Mouse (Mus musculus) hematopoietic stem cell, adult 5-6 weeks (primary cell): ENCODE results near the gene Cdkal1. TPM values are rescaled to one million over a fixed set of nuclear protein-coding genes. Genes with fewer than 3 reads are reported as not detected.

Experiments used
- ATAC-seq, 2 experiments: fragments of 125-278 bp in 1 of 2; replicated peaks in 1 of 2; 2 replicates each; pipeline ENCODE4 v1.8.0; 2016 to 2017; ENCODE audit warnings: inconsistent platforms in 2 of 2, mild to moderate bottlenecking in 2 of 2, moderate number of reproducible peaks in 2 of 2, low read depth in 1 of 2, moderate TSS enrichment in 1 of 2; ENCODE audit not compliant: low FRiP score in 2 of 2, poor library complexity in 2 of 2, severe bottlenecking in 2 of 2, insufficient read depth in 1 of 2, low TSS enrichment in 1 of 2
- total RNA-seq: library from RNA; stranded (forward); fragments of 172-1452, 232-1000 nt; gene quantifications from 2 replicates; pipeline ENCODE4 v1.2.3, GENCODE M21; 2017

Gene Cdkal1
- total RNA-seq, 1 experiment from 2014 or later, result 57.8 TPM

DNA sequence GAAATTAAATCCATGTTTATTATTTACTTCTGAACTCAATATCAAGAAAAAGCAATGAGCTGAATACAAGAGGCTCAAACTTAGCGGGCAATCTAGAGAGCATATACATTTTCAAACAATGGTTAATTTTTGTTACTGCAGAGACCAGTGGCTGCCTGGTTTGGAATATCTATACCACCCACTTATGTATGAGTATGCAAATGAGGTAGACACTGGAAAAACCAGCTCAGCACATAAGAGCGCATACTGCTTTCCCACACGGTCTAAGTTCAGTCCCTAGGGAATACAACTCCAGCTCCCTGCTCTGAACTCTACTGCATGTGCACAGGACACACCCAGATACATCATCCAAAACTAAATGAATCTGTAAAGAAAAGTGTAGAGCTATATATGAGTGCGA, 334.2 kb downstream of the Cdkal1 start:
- ATAC-seq, result no peak

DNA sequence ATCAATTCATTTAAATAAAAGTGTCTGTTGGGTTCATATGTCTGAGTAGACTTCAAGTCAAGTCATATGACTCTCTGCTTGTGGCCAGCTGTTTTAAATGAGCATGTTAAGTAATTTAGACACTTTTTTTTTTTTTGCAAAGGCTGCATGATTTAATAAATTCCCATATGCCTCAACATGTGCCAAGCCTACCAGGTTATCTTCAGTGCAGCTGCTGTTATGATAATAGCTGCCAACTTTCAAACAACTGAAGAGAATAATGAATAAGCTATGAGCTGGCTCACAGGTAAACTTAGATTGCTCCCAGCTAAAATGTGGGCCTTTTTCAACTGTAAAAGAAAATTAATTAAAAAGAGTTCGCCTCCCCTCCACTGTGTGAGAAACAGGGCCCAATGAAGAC, 341.4 kb downstream of the Cdkal1 start:
- no peak for ATAC-seq

DNA sequence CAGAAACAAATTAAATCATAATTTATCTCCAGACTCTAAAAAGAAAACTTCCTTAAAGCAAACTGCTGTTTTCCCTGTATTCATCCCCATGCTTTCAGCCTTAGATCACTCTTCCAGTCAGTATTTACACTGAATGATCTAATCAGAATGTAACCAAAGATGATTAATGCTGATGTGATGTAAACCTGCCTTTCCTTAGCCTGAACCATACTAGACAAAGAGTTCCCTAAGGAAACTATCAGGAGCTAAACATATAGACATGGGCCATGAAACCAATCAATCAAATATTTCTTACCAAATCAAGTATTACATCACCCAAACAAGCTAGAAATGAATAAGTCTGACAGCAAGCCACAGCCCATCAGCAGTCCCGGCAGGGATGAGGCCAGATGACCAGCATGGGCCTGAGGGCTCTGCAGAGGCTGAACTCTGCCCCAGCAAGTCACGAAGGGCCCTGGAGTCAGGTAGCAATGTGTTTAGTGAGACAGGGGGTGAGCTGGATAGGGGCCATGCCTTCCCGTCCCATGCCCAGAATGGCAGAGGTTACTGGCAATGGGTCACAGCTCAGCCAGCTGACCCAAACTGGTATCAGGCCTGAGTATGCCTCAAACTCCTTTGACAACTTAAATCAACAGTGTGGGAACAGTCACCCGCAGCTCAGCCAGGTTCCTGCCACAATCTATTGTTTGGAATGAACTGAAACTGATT, 350.5 kb downstream of the Cdkal1 start:
- no peak for ATAC-seq

DNA sequence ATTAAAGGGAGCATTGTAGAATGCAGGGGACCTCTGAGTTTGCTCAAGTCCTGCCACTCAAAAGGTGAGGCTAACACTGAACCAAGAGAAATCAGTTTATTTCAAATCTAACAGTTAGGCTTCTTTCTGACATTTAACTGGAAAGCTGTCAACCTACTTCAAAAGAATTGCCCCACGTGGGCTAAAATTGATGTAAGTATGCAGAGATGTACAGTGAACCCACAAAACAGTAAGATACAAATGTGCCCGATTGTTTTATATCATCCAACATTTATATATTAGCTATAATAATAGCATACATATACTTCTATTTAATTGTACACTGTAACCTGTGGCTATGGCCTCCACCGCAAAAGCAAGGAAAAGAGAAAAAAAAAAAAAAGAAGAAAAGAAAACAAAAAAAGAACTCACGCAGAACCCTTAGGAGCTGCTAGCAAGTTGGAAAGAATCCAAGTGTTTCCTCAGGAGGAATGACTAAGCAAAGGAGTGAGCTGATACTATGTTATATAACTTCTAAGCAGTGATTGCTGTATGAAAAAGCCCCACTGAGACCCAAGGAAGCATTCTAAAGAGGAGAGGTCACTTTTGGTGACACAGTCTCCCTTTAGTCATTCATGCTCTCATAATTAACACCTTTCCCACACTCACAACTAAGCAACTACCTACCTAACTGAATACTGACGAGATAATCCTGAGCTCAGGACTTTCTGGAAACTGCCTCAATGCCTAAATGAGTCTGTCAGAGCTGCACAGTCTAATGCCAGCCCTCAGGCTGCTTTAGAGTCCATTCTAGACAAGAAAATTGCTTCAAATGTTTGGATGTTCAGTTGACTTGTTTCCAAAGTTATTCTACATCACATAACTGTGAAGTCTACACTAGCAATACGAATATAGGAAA, 352.1 kb downstream of the Cdkal1 start:
- peak; percentile 63 to 68; a peak in 3 of 4 replicates for ATAC-seq

DNA sequence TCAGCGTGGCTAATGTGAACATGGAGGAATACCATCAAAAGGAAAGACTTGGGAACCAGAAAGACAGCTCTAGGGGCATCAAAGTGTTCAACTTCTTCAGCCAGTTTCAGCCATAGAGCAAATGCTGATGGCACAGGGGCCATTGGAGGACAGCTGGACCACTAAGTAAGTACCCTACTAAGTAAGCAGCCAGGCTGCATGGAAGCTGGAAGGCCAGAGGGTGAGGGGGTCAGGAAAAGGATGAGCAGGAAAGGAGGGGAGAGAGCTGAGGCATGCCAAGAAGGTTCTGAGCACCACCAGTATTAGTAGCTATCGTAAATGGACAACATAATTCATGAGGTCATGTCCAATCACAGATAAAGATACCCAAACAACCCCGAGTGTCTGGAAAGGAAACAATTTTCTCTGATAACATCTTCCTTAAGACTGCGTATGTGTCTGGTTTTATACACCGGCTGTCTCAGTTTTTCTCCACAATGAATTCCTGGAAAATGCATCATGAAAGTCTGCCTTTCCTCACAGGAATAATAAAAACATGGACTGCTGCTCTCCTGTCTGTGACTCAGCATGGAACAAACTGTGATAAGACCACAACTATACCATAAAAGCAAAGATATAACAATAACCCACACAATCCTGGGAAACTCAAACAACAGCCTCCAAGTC, 352.9 kb downstream of the Cdkal1 start:
- no peak for ATAC-seq

DNA sequence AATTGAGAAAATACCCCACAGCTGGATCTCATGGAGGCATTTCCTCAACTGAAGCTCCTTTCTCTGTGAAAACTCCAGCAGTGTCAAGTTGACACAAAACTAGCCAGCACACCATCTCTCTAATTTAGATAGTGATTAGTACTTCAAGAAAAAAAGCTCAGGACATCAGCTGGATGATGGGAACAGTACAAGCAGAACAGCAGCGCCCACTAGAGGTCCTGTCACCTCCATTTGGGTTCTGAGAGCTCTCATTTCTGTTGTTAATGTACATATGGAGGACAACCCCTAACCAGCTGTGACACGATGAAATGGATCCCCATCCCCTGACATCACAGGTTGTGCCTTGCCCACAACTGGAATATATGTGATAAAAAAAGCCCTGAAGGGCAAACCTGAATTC, 354.3 kb downstream of the Cdkal1 start:
- no peak for ATAC-seq

DNA sequence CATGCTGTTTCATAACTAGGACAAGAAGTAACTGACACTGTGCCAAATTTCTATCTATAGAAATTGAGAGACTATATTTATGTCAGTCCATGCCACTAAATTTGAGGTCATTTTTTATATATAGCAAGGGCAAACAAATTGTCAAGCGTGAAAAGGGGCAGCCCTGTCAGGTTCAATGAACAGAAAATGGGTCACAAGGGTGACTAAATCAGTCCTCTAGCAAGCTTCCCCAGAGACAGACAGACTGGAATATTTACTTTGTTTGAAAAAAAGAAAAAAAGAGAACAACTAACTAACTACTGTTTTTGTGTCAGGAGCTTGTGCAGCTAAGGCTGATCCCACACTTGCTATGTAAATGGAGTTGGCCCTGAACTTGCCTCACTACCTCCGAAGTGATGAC, 355.7 kb downstream of the Cdkal1 start:
- ATAC-seq, result no peak

DNA sequence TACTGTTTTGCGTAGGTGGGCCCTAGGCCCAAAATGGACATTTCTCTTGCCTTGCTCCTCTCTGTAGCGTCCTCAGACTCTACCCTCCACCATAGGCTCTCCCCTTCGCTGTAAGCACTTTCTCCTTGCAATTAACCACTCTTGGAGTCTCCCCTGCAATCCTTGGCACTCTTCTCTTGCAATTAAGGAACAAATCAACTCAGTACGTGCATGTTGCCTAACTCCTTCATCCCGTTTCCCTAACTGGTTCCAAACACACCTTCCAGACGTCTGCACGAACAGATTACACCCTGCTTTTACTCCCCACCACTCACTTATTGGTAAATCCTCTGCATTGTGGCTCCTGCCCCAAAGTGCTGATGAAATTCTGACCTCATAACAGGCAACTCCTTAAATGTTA, 358.2 kb downstream of the Cdkal1 start:
- no peak; a peak in 1 of 4 replicates for ATAC-seq

DNA sequence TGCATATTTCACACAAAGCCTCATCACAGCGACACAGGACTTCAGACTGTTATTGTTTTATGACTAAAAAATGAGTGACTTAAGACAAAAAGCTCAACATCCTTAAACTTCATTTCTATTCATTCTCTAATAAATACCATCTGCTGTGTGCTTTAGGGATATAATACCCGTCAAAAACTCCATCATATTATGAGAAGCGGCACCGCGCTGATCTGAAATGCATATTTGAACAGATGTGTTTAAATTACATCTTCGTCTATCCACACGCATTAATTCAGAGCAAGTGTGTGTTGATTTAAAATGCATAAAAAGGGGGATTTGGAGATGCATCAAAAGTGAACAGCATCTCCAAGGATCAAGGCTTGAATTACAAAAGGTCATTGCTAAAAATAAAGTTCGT, 365.1 kb downstream of the Cdkal1 start:
- no peak for ATAC-seq

DNA sequence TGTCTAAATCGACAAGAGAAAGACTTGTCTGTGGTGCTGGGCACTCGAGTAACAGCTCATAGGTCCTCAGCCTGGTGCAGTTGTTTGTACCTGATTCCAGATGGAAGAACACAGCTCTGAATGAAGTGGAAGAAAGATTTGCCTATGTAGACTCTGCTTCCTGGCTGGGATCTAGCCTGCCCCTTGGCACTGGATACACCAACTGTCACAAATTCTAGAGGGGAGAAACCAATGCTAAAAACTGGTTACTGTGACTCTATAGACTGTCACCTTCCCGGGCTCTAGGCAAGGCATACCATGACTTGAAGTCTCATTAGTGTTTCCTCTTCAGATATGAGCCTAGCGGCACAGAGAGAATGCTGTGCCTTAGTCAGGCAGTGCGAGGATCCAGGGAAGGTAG, 366.0 kb downstream of the Cdkal1 start:
- ATAC-seq, result no peak

DNA sequence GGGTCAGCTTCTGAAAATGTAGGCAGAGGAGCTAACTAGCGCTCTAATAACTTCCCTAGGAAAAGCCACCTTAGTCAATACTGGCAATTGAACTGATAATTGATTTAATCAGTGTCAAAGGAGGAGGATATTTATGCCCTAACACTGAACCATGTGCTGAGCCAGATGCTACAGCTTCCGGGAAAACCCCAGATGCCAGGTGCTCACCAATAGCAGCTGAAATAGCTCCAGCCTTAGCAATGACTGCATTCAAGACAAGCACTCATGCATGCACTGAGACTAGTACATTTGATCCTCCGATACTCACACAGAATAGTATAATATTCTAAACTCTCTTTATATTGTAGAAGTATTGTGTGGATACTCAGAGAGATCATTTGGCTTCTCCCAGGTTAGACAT, 368.8 kb downstream of the Cdkal1 start:
- ATAC-seq, result no peak

DNA sequence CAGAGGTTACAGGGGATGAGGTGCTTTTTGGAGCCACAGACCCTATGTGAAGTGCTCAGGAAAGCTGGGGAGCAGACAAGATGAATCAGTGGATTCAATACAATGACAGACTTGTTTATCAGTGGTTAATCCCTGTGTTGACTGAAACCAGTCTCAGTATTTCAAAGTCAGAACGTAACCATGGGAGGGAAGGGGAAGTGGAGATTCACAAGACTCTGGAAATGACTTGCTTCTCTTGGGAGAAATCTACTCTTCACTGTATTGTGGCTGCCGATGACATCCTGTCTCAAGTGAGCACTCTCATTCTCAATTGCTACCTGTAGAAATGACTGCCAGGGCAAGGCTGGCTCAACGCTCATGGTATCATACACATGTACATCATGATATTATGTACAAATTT, 371.5 kb downstream of the Cdkal1 start:
- no peak for ATAC-seq

DNA sequence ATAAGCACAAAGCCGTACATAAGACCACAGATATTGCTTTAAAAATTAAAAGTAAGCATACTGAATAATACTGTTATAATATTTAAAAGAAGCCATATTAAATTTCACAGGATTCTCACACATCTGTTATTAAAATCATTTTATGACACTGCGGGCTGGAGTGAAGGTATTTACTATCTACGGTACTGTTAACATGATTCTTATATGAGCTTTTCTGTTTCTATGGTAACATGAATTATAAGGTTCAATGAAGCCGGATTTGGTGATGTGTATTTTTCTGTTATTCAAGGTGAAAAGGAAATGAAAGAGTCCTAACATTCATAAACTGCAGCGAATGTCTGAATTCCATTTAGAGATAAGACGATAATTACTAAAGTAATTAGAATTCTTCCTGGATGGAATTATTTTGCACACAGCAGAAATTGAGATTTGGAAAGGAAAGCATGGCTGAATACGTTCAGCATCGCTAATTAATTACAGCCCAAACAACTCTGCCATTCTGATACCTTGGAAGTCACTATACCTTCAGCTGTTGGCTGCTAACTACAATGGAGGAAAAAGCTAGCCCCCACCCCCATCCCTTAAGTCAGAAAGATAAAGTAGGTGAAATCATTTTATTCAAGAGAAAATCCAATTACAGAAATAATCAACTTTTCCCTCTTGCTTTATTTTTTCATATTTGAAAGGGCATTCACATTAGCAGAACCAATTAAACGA, 373.2 kb downstream of the Cdkal1 start:
- ATAC-seq, result no peak

DNA sequence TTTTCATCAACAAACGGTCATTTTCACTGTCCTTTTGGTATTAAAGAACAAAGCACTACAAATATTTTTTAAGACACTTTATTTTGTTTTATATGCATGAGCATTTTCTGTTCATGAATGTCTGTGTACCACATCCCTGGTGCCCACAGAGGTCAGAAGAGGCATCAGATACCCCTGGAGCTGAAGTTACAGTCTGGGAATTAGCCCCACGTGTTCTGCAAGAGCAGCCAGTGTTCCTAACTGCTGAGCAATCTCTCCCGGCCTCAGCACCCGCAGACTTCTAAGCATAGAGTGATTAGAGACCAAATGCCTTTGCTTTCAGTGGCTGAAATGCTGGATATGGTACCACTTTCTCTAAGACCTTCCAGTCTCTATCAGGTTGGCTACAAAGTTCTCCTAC, 379.1 kb downstream of the Cdkal1 start:
- no peak for ATAC-seq

DNA sequence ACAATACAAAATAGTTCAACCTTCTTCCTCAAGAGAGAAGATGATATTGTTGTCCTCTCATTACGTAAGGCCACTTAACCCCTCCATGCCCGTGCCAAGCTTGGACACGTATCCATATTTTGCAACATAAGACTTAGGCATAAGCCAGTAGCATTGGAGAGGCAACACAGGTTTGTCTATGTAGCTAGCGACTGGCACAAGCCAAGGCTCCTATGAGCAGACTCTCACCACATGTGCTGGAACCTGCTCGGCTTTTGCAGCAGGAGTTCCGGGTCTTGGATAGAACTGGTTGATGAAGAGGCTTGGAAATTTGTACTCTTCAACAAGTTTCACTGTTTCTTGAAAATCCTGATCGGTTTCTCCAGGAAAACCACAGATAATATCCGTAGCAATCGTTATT, 381.2 kb downstream of the Cdkal1 start:
- ATAC-seq, result no peak

DNA sequence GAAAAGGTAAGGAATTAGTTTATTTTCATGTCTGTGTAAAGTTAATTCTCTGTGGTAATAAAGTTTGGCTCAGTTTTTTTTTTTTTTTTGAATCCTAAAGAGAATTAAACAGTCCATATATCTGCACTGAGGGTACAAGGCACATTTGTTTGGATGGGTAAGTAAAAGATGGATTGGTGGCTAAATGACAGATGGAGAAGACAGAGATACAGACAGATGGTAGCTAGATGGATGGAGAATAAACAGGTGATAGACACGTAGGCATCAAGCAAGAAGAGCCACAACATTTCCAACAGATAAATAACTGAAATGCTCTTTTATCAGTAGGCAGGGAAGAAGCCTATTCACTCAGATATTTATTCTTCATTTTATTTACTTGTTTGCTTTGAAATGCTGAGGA, 381.7 kb downstream of the Cdkal1 start:
- no peak for ATAC-seq

DNA sequence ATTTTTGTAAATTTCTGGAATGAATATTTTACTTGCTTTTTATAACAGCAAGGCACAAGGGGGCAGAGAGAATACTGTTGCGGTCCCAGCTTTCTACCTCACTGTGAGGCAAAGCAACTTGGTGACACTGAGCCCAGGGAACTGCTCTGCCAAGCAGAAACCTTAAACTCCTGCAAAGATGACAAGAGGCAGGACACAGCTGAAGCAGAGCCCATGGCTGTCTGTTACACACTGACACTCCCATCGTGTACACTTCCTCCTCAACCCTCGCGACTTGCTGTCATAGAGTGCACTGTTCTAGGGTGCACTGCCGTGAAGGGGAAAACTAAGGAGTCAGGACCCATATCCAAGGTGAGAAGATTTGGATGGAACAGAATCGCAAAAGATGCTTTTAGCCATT, 393.2 kb downstream of the Cdkal1 start:
- no peak for ATAC-seq

DNA sequence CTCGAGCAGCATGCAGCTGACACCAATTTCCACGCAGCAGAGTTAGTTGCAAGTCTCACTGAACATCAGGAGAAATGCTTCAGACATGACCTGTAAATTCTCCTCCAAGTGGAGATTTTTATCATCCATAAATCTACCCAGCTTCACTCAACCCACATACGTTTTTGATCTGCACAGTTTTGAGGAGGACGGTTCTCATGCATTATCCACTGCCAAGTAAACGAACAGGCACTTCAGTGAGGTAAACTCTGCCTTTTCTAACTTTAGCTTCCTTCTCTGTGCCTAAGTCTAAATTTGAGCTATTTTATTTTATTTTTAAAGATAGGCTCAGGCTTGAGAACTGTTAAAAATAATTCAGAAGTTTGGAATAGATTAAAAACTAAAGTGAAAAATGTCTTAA, 394.7 kb downstream of the Cdkal1 start:
- ATAC-seq, result no peak
